ENCODE assay signal across 23 mouse cellular contexts in the genomic region with DNA sequence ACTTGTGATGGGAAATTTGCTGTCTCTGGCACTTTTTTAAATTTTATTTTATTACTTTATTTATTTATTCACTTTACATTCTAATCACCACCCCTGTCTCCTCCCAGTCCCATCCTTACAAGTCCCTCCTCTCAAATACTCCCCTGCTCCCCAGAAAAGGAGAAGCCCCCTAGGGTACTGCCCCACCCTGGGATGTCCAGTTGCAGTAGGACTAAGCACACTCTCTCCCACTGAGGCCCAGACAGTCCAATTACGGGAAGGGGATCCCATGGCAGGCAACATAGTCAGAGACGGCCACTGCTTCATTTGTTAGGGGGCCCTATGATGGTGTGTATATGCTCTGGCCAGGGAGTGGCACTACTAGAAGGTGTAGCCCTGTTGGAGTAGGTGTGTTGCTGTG.
"Had no signal": no experiment of that assay in that cellular context is flagged by ENCODE, and none has a peak within 500 bp of the region (broad histone marks: within the 10 kb centered on the region; RNA-seq: fewer than 3 reads in every experiment).

No protein-coding gene starts in this region.

- H3K4me1 ChIP-seq: heart, embryonic 10.5 days; intestine, embryonic 15.5 days; liver, embryonic 13.5 days had no signal

- H3K9ac ChIP-seq: heart, embryonic 12.5 days; intestine, embryonic 15.5 days; limb, embryonic 12.5 days; liver, embryonic 13.5 days had no signal

- H3K4me3 ChIP-seq: gastrocnemius, adult 2 months; heart, embryonic 10.5 days; heart, embryonic 12.5 days; intestine, embryonic 15.5 days; layer of hippocampus, adult 2 months; left cerebral cortex, adult 2 months; limb, embryonic 10.5 days; limb, embryonic 12.5 days; liver, embryonic 13.5 days had no signal

- H3K27ac ChIP-seq: gastrocnemius, adult 2 months; heart, embryonic 10.5 days; intestine, embryonic 15.5 days; layer of hippocampus, adult 2 months; left cerebral cortex, adult 2 months; limb, embryonic 10.5 days; limb, embryonic 12.5 days; liver, embryonic 13.5 days had no signal

- ATAC-seq: hindbrain, embryonic 16.5 days; inflammation-experienced regulatory T-cells, adult 6 months; intestine, embryonic 15.5 days; intestine, postnatal 0 days had no signal

- DNase-seq: gastrocnemius, adult 2 months; gastrocnemius, postnatal 10 days; gastrocnemius, postnatal 25 days; heart, postnatal 10 days; heart, postnatal 4 days; kidney, adult 18-20 months; kidney, adult 8-10 months; kidney, postnatal 10 days; kidney, postnatal 25 days; kidney, postnatal 4 days; liver; liver, embryonic 13.5 days had no signal

- H3K4me2 ChIP-seq: heart, embryonic 12.5 days; intestine, embryonic 15.5 days; limb, embryonic 12.5 days; liver, embryonic 11.5 days; liver, embryonic 13.5 days had no signal

- H3K9me3 ChIP-seq: heart, embryonic 10.5 days; heart, embryonic 12.5 days; intestine, embryonic 15.5 days; limb, embryonic 10.5 days; limb, embryonic 12.5 days; liver, embryonic 13.5 days had no signal

- H3K27me3 ChIP-seq: heart, embryonic 12.5 days; intestine, embryonic 15.5 days; limb, embryonic 12.5 days had no signal

- H3K36me3 ChIP-seq: heart, embryonic 10.5 days; heart, embryonic 12.5 days; intestine, embryonic 15.5 days; limb, embryonic 12.5 days; liver, embryonic 13.5 days had no signal
